Mouse (Mus musculus) brown adipose tissue, adult 24 weeks (tissue): ENCODE data around the gene Rnf225. TPM values are rescaled to one million over a fixed set of nuclear protein-coding genes. Genes with fewer than 3 reads are reported as not detected.

Experiments
- H3K27ac ChIP-seq: fragments of 200-500 bp; replicated peaks from 2 replicates; pipeline ENCODE4 v1.5.1; 2012; ENCODE audit warnings: low read depth, mild to moderate bottlenecking, low read length
- H3K4me1 ChIP-seq: fragments of 200-500 bp; 2 replicates; pipeline ENCODE4 v1.6.1; 2012; ENCODE audit warnings: low read length, mixed read lengths; ENCODE audit not compliant: control insufficient read depth, insufficient read depth, insufficient read length
- H3K4me3 ChIP-seq: fragments of 200-500 bp; 2 replicates; pipeline ENCODE4 v1.5.1; 2012; ENCODE audit warnings: low read depth, mild to moderate bottlenecking, low read length, moderate library complexity; ENCODE audit not compliant: insufficient read depth
- polyA plus RNA-seq: library from polyadenylated mRNA; stranded (reverse); fragments of >200 nt; gene quantifications from 2 replicates; pipeline ENCODE4 v1.2.4, GENCODE M21; 2012; ENCODE audit not compliant: missing spikeins, insufficient read depth, insufficient read length

Gene Rnf225
- polyA plus RNA-seq, 1 experiment: not detected

DNA sequence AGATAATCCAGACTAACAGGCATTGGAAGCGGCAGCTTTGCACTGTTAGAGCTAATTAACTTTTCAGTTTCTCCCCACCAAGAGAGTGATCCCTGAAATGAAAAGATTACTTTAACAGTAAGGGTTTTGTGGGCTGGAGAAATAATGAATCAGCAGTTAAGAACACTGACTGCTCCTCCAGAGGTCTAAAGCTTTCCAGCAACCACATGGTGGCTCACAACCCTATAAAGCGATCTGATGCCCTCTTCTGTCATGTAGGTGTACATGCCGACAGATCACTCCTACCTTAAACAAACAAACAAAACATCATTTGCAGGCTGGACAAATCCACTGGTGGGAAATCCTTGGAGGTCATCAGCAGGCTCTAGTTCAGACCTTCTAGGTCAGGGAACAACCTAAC lies 27.7 kb downstream of the Rnf225 start:
- Histone ChIP-seq H3K27ac (no peak overlapping the region), H3K4me1 (no peaks in the 10 kb centered on the region), H3K4me3 (no peak overlapping the region)

DNA sequence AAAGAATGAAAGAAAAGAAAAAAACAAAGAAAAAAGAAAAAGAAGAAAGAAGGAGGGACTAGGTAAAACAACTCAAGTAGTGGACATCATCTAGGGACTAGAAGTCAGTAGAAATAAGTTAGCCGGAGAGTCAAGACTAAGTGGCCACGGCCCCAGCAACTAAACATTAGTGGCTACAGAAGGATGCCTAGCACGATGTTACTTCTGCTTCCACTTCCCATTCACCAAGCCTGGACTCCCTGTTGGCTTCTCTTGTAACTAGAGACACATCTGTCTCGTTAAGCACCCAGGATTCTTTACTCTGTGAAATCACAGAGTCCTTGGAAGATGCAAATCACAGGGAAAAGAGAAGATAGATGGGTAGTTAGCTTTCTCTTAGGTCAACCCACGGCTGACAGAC lies 30.3 kb downstream of the Rnf225 start:
- H3K4me3 ChIP-seq: no peak overlapping the region
- no peaks in the 10 kb centered on the region for H3K4me1 ChIP-seq
- no peak overlapping the region for H3K27ac ChIP-seq

DNA sequence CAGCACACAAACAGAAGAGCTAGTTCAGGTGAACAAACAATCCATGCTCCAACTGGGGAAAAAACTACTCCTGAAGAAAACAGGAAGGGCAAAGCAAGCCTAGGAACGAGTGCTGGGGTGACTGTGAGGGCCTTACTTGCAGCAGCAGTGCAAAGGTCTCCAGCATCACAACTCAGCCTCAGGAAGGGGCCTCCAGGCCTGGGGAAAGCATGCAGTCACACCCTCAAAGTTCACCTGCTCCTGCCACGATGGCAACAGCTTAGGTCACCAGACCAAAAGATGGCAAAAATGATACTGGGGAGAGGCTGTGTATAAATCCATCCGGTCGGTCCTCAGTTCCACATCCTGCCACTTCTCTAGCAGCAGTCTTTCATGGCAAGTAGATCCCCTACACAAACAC lies 31.7 kb downstream of the Rnf225 start:
- no peak overlapping the region for H3K4me3 ChIP-seq
- H3K4me1 ChIP-seq: no peaks in the 10 kb centered on the region
- H3K27ac ChIP-seq: no peak overlapping the region

DNA sequence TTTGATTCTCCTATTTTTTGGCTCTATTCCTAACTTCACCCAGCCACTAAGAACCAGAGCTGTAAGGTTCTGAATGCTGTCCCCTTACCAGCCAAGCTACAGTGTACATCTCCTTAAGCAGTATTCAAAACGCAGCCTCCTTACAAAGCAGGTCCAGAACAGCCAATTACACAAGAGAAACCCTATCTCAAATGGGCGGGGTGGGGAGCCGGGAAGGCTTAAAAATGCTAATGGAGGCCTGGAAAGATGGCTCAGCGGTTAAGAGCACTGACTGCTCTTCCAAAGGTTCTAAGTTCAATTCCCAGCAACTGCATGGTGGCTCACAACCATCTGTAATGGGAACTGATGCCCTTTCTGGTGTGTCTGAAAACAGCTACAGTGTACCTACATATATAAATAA lies 32.5 kb downstream of the Rnf225 start:
- H3K4me1 ChIP-seq: no peaks in the 10 kb centered on the region
- no peak overlapping the region for H3K4me3 ChIP-seq
- no peak overlapping the region for H3K27ac ChIP-seq

DNA sequence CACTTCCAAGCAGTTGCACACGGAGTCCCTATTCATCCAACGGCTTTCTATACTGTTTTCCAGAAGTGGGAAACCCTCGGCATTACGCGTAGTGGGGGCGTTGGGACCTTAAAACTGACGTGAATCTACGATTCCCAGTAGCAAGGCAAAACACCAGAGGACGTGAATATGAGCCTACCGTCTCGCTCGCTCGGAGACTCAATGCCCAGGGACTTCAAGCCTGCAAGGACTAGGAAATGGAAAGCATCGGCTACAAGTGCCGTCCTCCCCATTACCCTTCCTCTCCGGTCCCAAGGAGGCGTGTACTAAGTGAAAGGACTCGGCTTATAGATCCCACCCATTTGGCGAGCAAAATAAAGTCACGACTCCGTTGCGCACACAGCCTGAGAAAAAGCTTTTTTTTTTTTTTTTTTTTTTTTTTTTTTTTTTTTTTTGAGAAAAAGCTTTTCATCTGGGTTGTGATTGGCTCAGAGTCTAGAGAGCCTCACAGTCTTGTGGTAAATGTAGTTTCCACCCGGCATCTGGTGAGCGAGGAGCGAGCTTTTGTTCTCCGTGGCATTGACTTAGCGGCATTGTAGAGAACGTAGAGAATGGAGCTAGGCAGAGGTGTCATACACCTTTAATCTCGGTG lies 34.4 kb downstream of the Rnf225 start:
- Histone ChIP-seq H3K27ac (peak overlapping the region; percentile 89), H3K4me1 (0 out of 2 replicates have a peak, but pooled peaks cover 8% of the 10 kb centered on the region), H3K4me3 (peak overlapping the region; percentile 67)

DNA sequence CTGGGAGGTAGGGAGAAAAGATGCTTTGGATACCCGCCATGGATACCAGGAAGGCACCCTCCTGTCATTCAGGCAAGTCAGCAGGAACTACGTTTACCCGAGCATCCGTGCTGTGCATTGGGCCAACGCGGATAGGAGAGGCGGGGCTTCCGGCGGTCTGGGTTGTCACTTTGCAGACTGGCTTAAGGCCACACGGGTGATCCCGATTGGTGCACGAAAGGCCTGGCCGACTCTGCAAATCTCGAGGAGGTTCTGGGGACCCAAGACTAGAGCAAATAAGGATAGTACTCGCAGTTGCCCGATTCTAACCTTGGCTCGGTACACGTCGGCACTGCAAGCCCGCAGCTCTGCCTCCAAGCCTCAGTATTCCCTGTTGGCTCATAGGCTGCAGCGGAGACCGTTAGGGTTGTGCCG lies 38.5 kb downstream of the Rnf225 start, which contains the start of gene Zfp324:
Gene Zfp324, plus strand, starts transcription at position 161 of the 414 bp plus-strand sequence.
- Histone ChIP-seq H3K4me1 (0 out of 2 replicates have a peak, but pooled peaks cover 9% of the 10 kb centered on the region), H3K27ac (peak within 1 kb of the TSS; percentile 69), H3K4me3 (peak within 1 kb of the TSS; percentile 72)

DNA sequence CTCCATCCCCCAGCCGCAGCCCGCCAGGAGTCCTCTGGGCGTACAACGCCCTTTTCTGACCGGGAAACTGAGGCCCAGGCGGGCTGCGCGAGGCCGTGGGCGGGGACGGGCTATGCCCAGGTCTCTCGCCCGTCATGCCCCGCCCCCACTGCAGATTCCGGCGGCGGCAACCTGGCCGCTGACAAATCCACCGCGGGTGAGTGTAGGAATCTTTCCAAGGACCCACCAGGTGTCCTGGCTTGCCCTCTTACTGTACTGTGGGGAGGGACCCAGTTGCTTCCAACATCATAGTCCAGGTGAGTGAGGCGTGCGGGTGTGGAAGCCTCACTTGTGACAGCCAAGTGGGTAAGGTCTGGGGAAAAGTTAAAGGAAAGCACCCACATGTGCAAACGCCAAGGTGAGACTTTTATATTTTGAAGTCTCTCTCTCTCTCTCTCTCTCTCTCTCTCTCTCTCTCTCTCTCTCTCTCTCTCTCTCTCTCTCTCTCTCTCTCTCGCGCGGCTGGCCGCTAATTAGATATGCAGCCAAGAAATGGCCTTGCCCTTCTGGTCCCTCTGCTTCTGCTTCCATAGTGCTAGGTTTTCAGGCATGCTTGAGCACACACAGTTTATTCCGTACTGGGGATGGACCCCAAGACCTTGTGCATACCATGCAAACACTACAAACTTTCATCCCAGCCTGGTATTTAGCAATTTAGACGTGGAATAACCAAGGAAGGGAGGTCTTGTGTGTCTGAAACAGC lies 39.1 kb downstream of the Rnf225 start:
- Histone ChIP-seq H3K4me1 (0 out of 2 replicates have a peak, but pooled peaks cover 9% of the 10 kb centered on the region), H3K27ac (peak overlapping the region; percentile 28), H3K4me3 (peak overlapping the region; percentile 72)

GRCm38 (mm10) chr7:12970906-12971305 lies 43.7 kb downstream of the Rnf225 start:
- no peak overlapping the region for H3K27ac ChIP-seq
- 0 out of 2 replicates have a peak, but pooled peaks cover 3% of the 10 kb centered on the region for H3K4me1 ChIP-seq
- H3K4me3 ChIP-seq: no peak overlapping the region

DNA sequence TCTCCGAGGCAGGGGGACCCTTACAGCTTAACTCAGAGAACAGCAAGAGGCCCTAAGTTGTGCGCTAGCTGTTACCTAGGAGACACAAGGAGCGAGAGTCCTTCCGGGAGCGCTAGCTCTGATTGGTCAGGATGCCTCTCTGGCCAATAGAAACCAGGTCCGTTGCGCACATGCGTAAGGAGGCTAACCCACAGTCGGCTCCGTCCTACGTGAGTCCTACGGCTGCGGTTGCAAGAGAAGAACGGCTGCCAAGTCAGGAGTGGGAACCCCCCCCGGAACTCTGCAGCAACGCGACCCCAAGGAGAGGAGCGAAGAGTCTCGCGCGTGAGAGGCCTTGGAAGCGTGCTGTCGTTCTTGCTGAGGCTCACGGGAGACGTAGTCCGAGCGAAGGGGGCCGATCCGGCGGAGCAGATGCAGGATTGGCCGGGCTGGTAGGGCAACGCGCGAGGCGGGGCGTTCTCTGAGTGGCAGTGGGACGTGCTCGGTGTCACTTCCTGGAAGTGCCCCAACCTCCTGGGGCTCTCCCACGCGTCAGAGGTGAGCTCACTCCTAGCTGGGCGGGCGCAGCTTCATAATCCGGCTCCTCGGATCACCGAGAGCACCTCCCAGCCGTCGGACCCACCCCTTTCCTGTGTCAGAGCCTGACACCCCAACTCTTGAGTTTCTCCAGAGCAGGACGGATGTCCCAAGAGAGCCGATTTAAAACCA lies 50.6 kb downstream of the Rnf225 start, which contains the start of gene Zfp446:
Gene Zfp446, plus strand, starts transcription at position 167 of the 708 bp plus-strand sequence.
- peak within 1 kb of the TSS; percentile 81 for H3K4me3 ChIP-seq
- H3K4me1 ChIP-seq: peaks cover 9% of the 10 kb centered on the region
- H3K27ac ChIP-seq: peak within 1 kb of the TSS; percentile 97

DNA sequence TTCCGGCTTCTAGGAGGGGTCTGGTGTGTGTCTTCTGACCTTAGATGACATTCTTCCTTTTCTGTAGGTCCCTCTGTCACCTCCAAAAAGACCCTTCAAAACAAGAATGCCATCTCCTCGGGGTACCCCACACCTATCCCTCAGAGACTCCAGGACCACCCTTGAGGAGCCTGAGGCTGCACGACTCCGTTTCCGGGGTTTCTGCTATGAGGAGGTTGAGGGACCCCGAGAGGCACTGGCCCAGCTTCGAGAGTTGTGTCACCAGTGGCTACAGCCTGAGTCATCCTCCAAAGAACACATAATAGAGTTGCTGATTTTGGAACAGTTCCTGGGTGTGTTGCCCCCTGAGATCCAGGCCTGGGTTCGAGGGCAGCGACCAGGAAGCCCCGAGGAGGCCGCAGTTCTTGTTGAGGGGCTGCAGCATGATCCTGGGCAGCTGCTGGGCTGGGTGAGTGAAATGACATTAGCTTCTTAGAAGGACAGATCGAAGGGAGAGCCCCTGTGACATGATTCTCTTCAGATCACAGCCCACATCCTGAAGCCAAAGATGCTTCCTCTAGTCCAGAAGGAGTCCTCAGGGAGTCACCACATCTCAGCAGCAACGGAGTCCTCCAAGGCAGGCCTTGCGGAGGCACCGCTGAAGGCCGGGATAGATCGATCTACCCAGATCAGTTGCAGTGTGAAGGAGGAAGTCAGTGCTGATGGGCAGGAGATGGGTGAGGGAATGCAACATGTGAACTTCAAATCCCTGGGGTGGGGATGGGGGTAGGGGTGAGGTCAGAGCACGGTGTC lies 51.9 kb downstream of the Rnf225 start:
- H3K27ac ChIP-seq: peak overlapping the region; percentile 92
- no peak overlapping the region; the same call in 1 of the 2 replicates for H3K4me3 ChIP-seq
- H3K4me1 ChIP-seq: peaks cover 9% of the 10 kb centered on the region

DNA sequence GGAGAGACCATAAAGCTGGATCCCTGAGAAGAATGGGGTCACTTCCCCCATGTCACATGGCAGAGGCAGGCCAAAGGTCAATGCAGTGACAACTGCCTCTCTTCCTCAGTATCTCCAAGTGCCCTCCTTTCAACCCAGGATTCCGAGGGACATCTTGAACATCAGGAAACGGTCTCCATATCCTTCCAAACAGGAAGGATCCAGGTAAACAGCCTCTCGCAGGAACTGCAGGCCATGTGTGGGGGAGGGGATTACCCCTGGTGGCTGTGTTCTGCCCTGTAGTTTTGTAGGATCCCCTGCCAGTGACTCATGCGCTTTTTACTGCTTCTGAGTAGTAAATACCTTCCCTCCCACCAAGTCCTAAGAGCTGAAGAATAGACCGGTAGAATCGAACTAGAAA lies 52.6 kb downstream of the Rnf225 start:
- H3K4me3 ChIP-seq: no peak overlapping the region
- peaks cover 9% of the 10 kb centered on the region for H3K4me1 ChIP-seq
- no peak overlapping the region for H3K27ac ChIP-seq

- peaks cover 9% of the 10 kb centered on the region for H3K4me1 ChIP-seq
- no peak overlapping the region for H3K4me3 ChIP-seq
- no peak overlapping the region for H3K27ac ChIP-seq
Observed at GRCm38 (mm10) chr7:12980291-12980690, 53.1 kb downstream of the Rnf225 start.
